Mouse (Mus musculus) gastrocnemius, adult 8-10 months (tissue): Measurements from ENCODE around the gene Nav2. TPM values are rescaled to one million over a fixed set of nuclear protein-coding genes. Genes with fewer than 3 reads are reported as not detected.

ENCODE experiments used
- DNase-seq, 2 experiments: peaks; one replicate each; pipeline ENCODE4 v3.0.0; 2022; ENCODE audit warnings: low spot score in 2 of 2
- total RNA-seq, 4 experiments: library from RNA; stranded (reverse); gene quantifications; 2 replicates each; pipeline ENCODE4 v1.2.4; 2022

Nav2 gene
- total RNA-seq, 4 experiments from 2014 or later: 15.9 to 30.8 (median 25.7) TPM

GRCm38 (mm10) chr7:49392180-49392579 is 483.7 kb downstream of the Nav2 start:
- no peak for DNase-seq

GRCm38 (mm10) chr7:49392834-49393233 is 484.3 kb downstream of the Nav2 start:
- no peak for DNase-seq

GRCm38 (mm10) chr7:49393857-49394256 is 485.3 kb downstream of the Nav2 start:
- DNase-seq: no peak

- DNase-seq: no peak
Measured at GRCm38 (mm10) chr7:49396202-49396601, 487.7 kb downstream of the Nav2 start.

GRCm38 (mm10) chr7:49397441-49398003 is 489.0 kb downstream of the Nav2 start:
- peak; percentile 65 to 73 for DNase-seq

- no peak for DNase-seq
Measured at GRCm38 (mm10) chr7:49398020-49398516, 489.6 kb downstream of the Nav2 start.

- DNase-seq: peak; percentile 33 to 42
Measured at GRCm38 (mm10) chr7:49399314-49399713, 490.8 kb downstream of the Nav2 start.

GRCm38 (mm10) chr7:49400463-49400862 is 491.9 kb downstream of the Nav2 start:
- DNase-seq: no peak

GRCm38 (mm10) chr7:49402526-49402925 is 494.0 kb downstream of the Nav2 start:
- no peak for DNase-seq

- DNase-seq: no peak
Measured at GRCm38 (mm10) chr7:49407688-49408087, 499.2 kb downstream of the Nav2 start.

GRCm38 (mm10) chr7:49408625-49409024 is 500.1 kb downstream of the Nav2 start:
- DNase-seq: no peak

GRCm38 (mm10) chr7:49409265-49409664 is 500.7 kb downstream of the Nav2 start:
- DNase-seq: no peak

GRCm38 (mm10) chr7:49410188-49410587 is 501.7 kb downstream of the Nav2 start:
- no peak for DNase-seq

GRCm38 (mm10) chr7:49410892-49411291 is 502.4 kb downstream of the Nav2 start:
- no peak for DNase-seq

- DNase-seq: no peak
Measured at GRCm38 (mm10) chr7:49411803-49412202, 503.3 kb downstream of the Nav2 start.

- DNase-seq: no peak
Measured at GRCm38 (mm10) chr7:49415131-49415530, 506.6 kb downstream of the Nav2 start.

GRCm38 (mm10) chr7:49415716-49416115 is 507.2 kb downstream of the Nav2 start:
- DNase-seq: no peak

GRCm38 (mm10) chr7:49418841-49419240 is 510.3 kb downstream of the Nav2 start:
- peak in 1 of 2 experiments; percentile 46 for DNase-seq

- peak in 1 of 2 experiments; percentile 17 for DNase-seq
Measured at GRCm38 (mm10) chr7:49420139-49420802, 511.8 kb downstream of the Nav2 start.

- DNase-seq: no peak
Measured at GRCm38 (mm10) chr7:49421261-49421660, 512.7 kb downstream of the Nav2 start.

- DNase-seq: no peak
Measured at GRCm38 (mm10) chr7:49423943-49424342, 515.4 kb downstream of the Nav2 start.

GRCm38 (mm10) chr7:49426060-49426459 is 517.5 kb downstream of the Nav2 start:
- DNase-seq: no peak

GRCm38 (mm10) chr7:49427843-49428242 is 519.3 kb downstream of the Nav2 start:
- DNase-seq: no peak
